Mouse (Mus musculus) embryonic facial prominence, embryonic 12.5 days (tissue): ENCODE results near the gene Ggn. TPM values are rescaled to one million over a fixed set of nuclear protein-coding genes. Genes with fewer than 3 reads are reported as not detected.

Experiments
- ATAC-seq: fragments of 200-750 bp; cut with Nextera tagmentation; 2 replicates; pipeline ENCODE4 v1.8.0; 2017; ENCODE audit not compliant: insufficient number of reproducible peaks, insufficient read depth, low FRiP score, low TSS enrichment
- H3K27ac ChIP-seq: fragments of 300-500 bp; sonication (generic); 2 replicates; pipeline ENCODE4 v1.5.1; 2016; ENCODE audit warnings: mild to moderate bottlenecking
- H3K27me3 ChIP-seq: fragments of 300-500 bp; sonication (generic); 2 replicates; pipeline ENCODE4 v1.6.1; 2016; ENCODE audit warnings: mild to moderate bottlenecking, moderate library complexity
- H3K36me3 ChIP-seq: fragments of 300-500 bp; sonication (generic); 2 replicates; pipeline ENCODE4 v1.6.1; 2016; ENCODE audit warnings: mild to moderate bottlenecking
- H3K4me1 ChIP-seq: fragments of 300-500 bp; sonication (generic); 2 replicates; pipeline ENCODE4 v1.6.1; 2016
- H3K4me2 ChIP-seq: fragments of 300-500 bp; sonication (generic); replicated peaks from 2 replicates; pipeline ENCODE4 v1.6.1; 2016; ENCODE audit warnings: mild to moderate bottlenecking, moderate library complexity
- H3K4me3 ChIP-seq: fragments of 300-500 bp; sonication (generic); 2 replicates; pipeline ENCODE4 v1.5.1; 2016; ENCODE audit warnings: mild to moderate bottlenecking
- H3K9ac ChIP-seq: fragments of 300-500 bp; sonication (generic); 2 replicates; pipeline ENCODE4 v1.6.1; 2016; ENCODE audit warnings: mild to moderate bottlenecking, moderate library complexity
- H3K9me3 ChIP-seq: fragments of 300-500 bp; sonication (generic); 2 replicates; pipeline ENCODE4 v1.6.1; 2016; ENCODE audit warnings: mild to moderate bottlenecking, moderate library complexity
- WGBS: fragments of 180-500 bp; shearing (Covaris S2); methylation state at CpG from one replicate; pipeline ENCODE4 v1.1.7; 2016; 5-methylcytosine and 5-hydroxymethylcytosine counted together
- polyA plus RNA-seq: library from polyadenylated mRNA; unstranded; fragments of >200 nt; fragmentation: Nextera tagmentation; extraction: Ambion mirVana; gene quantifications from 2 replicates; pipeline ENCODE4 v1.2.1, GENCODE M21; 2016

The Ggn gene
- polyA plus RNA-seq, 1 experiment from 2014 or later = 0.59 TPM

DNA sequence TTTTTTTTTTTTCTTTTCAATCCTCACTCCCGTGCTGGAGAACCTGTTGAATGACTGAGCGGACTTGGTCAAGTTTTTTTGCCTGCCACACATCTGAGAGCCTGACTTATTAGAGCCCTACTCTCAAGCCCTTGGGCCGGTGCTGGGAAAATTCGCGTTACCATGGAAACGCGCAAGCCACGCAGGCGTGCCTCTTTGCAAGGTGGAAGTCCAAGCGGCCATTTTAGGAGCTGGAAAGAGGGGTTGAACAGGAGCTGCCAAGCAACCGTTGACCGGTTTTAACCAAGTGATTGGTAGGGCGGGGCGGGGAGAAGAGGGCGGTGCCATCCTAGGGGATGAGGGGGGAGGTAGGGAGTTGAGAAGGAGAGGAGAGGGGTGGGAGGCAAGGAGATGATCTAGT is 44.8 kb downstream of the Ggn start:
- 39% methylated on average over 15 of the region's 15 CpGs for WGBS
- Histone ChIP-seq H3K27ac (no peak overlapping the region), H3K4me1 (no peaks in the 10 kb centered on the region), H3K4me2 (no peak overlapping the region), H3K4me3 (no peak overlapping the region), H3K36me3 (no peaks in the 10 kb centered on the region), H3K9ac (no peak overlapping the region), H3K27me3 (peaks cover 9% of the 10 kb centered on the region), H3K9me3 (0 out of 2 replicates have a peak, but pooled peaks cover 5% of the 10 kb centered on the region)
- no peak for ATAC-seq

Other genes with a start within 250 kb of the Ggn start
- gene Actn4, start 207.9 kb upstream of the Ggn start, polyA plus RNA-seq = 233 and 253 TPM in 2 replicates
- gene Eif3k, start 188.3 kb upstream of the Ggn start, polyA plus RNA-seq = 392 and 419 TPM in 2 replicates
- 6.7 and 9.3 TPM in 2 replicates for gene Map4k1, start 188.2 kb upstream of the Ggn start, polyA plus RNA-seq
- gene Ryr1, start 45.0 kb upstream of the Ggn start, polyA plus RNA-seq = 3.7 and 4.3 TPM in 2 replicates
- gene Rasgrp4, start 35.4 kb upstream of the Ggn start, polyA plus RNA-seq = 0.92 and 1.1 TPM in 2 replicates
- gene Fam98c, start 14.0 kb upstream of the Ggn start, polyA plus RNA-seq = 12.9 and 15.6 TPM in 2 replicates
- 5.9 and 6.3 TPM in 2 replicates for gene Spred3, start 201 bp downstream of the Ggn start, polyA plus RNA-seq
- gene Psmd8, start 10.5 kb downstream of the Ggn start, polyA plus RNA-seq = 278 and 280 TPM in 2 replicates
- gene Catsperg1, start 43.8 kb downstream of the Ggn start, polyA plus RNA-seq = 0.37 and 0.60 TPM in 2 replicates
- 1.2 and 1.4 TPM in 2 replicates for gene Kcnk6, start 62.3 kb downstream of the Ggn start, polyA plus RNA-seq
- 100 and 104 TPM in 2 replicates for gene Yif1b, start 68.1 kb downstream of the Ggn start, polyA plus RNA-seq
- 1.9 and 2.6 TPM in 2 replicates for gene 2200002D01Rik, start 78.3 kb downstream of the Ggn start, polyA plus RNA-seq
- 94.0 and 104 TPM in 2 replicates for gene Spint2, start 111.7 kb downstream of the Ggn start, polyA plus RNA-seq
- gene Ppp1r14a, start 119.1 kb downstream of the Ggn start, polyA plus RNA-seq = 17.1 and 19.6 TPM in 2 replicates
- 25.7 and 27.9 TPM in 2 replicates for gene Dpf1, start 133.7 kb downstream of the Ggn start, polyA plus RNA-seq